Mouse (Mus musculus): ENCODE results near the gene Taf4.

The Taf4 gene

DNA sequence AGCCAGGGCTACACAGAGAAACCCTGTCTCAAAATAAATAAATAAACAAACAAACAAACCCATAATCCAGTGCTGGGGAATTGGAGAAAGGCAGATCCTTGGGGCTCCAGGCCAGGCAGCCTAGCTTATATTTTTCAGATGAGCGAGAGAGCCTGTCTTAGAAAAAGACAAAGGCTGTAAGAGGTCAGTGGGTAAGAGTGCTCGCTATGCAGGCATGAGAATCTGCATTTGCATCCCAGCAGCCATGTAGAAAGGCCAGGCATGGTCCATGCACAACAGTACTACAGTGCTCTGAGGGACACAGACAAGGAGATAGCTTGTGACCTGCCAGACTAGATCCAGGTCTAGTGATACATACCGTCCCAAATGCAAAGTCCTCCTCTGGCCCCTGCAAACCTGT is 6.3 kb upstream of the Taf4 start:
- no peak for DNase-seq (ENCODE audit: low read depth, low spot score)

DNA sequence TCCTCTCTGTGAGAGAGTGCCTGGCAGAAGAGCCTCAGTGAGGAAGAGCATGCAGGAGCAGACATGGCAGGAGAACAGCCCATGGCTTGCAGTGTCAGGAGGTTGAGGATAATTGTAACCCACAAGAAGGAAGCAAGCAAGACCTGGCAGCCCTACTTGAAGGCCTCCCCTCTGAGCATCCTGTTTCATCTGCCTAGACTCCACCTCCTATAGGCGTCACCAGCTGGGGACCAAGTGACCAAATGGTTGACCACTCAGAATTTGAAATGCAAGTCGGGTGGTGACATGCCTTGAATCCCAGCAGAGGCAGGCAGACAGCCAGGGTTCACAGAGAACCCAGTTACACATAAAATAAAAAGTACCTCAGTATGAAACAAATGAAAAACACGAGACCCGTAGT is 4.2 kb upstream of the Taf4 start:
- no peak for DNase-seq (ENCODE audit: low read depth, low spot score)

DNA sequence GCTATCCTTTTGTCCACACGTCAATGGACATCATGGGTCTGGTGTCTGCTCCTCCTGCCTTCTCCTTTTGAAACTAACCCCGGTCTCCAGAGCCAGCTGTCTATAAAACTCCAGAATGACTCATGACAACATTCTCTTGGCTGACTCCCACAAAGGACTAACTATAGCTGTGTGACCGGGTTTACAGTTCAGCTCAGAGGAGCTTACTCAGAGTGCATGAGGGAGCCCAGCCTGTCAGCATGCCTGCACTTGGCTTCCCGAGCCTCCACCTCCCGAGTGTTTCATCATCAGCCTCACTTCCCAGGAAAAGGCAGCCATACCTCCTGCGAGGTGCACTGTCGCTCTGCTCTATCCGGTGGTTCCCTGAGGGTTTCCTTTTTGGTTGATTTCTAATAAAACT is 3.4 kb upstream of the Taf4 start:
- no peak for DNase-seq (ENCODE audit: low read depth, low spot score)

DNA sequence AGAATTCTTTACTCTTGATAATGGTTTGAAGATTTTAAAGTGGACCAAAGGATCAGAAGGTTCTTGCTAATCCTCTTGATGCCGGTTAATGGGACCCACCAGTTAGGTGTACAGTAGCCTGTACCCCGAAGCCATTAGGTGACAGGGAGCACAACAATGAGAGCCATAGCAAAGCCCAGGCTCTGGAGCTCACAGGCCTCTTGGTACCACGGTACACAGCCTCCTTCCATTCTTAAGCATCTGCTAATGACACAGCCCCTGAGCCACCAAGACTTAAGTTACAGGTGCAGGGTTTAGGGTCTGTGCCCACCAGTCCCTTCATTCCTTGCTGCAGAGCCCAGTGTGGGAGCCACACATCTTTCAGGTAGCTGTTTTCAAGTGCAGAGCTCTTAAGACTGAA is 1.8 kb upstream of the Taf4 start:
- DNase-seq (ENCODE audit: low read depth, low spot score): no peak

DNA sequence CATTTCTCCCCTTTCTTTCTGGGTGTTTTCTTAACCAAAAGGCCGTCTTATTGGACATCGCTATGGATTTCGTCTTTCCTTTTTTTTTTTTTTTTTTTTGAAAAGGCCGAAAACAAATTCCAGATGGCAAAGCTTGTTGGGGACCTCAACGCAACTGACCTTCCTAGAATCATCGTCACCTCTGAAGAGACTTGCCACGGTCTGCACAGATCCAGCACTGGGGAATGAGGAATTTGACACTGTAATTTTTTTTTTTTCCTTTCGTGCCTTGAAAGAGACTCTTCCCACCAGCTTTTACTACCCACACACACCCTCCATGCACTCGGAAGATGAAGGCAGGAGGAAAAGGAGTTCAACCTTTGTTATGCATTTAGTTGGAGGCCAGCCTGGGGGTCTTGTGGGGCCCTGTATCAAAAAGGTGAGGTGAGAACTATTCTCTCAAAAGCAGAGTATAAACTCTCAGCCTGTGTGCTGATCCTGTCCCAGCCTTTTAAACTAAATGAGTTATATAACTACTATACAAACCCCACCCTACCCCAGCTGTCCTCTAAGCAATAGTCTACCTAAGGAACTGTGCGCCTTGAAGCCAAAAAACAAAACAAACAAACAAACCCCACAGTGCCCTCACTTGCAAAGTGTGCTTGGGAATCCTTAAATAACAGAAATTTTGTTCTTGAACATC is 1.0 kb upstream of the Taf4 start:
- no peak for DNase-seq (ENCODE audit: low read depth, low spot score)

DNA sequence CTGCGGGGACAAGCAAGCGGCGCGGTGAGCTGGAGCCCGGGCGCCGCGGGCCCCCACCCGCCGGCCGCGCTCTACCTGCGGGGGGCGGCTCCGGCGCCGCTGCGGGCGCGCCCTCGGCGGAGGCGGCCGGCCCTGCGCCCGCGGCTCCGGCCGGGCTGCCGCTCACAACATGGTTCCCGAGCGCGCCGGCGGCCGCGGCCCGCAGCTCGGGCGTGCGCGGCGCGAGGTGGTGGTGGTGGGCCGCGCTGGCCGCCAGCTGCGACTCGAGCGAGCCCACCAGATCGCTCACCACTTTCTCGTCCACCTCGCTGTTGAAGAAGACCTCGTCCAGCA is 185 bp downstream of the Taf4 start:
- no peak for DNase-seq (ENCODE audit: low read depth, low spot score)

DNA sequence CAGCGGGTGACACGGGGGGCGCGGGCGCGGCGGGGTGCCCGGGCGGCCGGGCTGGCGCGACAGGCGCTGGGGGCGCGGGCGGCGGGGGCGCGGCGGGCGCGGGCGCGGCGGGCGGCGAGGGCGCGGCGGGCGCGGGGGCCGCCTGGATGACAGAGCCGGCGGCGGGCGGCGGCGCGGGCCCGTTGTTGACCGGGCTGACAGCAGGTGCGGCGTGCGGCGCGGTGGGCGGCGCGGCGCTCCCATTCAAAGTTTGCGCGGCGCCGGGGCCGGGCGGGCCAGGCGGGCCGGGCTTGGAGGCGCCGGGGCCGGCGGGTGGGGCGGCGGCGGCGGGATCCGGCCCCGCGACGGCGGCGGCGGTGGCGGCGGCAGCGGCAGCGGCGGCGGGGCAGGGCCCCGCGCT is 595 bp downstream of the Taf4 start:
- no peak for DNase-seq (ENCODE audit: low read depth, low spot score)

DNA sequence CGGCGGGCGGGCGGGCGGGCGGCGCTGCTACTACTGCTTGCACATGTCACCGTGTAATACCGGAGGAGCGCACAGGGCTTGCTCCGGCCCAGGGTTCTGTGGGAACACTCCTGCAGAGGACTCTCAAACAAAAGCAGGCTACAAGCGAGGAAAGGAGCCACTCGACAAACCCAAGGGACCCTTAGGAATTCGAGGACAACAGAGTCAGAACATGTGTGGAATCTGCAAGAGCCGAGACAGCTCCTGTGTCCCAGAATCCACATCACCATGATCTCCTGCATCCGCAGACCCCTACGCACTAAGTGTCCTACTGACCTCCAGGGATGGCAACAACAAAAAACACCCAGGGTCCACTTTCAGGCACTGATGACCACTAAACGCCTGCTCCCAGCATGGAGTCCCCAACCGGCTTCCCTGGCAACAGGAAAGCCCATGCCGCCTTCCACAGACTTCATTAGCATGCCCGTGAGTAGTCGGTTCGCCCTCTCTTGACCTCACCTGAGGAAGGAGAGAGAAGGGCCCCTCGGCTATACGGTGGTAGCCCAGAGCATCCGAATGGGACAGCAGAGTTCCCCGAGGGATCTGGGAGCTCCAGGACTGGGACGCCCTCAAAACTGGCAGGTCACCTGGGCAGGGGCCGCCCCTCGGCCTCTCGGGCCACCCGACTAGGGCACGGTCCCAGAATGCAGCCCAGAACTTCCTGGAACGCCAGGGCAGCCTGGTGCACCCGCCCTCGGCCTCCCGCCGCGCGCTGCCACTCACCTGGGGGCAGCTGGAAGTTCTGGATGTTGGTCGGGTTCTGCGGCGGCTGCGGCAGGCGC is 1.6 kb downstream of the Taf4 start:
- peak; percentile 27 for DNase-seq (ENCODE audit: low read depth, low spot score)

DNA sequence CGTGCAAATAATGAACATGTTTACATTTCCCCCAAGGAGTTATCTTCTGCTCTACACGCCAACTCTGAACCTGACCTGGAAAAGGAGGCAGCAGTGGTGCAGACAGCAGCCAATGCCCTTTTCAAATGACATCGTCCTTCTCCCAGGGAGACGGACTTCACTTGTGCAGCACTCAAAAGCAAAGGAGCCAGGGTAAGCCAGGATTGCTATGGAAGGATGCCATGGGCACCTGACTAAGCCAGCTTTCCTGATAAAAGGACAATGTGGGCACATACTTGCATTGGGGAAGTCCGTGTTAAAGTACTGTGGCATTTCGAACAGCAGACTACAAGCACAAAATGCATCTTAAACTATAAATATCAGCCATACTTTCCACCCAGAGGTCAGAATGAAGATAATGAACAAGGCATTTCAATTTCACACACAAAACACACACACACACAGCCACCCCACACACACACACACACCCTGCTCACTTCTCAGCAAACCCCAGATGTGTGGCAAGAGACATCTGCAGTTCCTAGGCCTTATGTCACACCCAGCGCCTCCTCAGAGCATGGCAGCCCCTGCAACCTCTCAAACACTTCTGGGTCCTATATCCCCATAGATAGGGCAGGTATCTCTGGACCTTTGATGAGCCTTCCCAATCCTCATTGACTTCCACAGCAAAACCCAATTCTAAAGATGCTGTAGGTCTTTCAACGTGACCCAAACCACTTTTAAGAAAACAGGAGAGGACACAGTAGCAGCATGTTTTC is 2.4 kb downstream of the Taf4 start:
- no peak for DNase-seq (ENCODE audit: low read depth, low spot score)

DNA sequence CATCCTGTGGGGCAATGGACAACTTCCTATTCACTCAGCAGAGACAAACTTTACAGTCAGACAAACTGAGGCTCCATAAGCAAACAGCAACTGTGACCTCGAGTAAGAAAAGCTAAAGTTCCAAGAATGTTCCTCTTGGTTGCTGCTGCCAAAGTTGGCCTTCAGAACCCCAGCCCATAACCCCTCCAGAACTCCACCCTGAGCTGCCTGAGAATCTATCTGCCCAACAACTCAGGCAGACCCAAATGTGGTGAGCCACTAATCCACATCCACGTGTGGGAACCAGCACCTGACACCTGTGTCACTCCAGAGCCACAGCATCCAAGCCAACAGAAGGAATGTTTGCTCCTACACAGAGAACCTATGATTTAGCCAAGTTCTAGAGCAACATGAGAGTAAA is 4.0 kb downstream of the Taf4 start:
- no peak for DNase-seq (ENCODE audit: low read depth, low spot score)

DNA sequence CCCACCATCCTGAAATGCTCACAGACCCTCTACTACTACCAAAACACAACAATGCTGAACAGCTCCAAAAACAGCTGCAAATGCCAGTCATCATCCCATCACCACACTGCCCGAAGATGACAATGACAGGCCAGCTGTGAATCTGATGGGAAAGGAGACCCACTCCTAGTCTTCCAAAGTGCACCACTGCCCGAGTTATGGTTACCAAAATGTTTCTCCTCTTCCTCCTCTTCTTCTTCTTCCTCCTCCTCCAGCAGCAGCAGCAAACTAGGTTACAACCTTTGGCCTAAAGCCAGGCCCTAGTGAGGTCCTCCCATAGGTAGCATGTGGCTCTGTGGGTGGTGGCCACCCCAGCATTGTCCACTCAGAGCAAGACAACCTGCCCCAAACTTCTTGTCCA is 4.6 kb downstream of the Taf4 start:
- DNase-seq (ENCODE audit: low read depth, low spot score): no peak

DNA sequence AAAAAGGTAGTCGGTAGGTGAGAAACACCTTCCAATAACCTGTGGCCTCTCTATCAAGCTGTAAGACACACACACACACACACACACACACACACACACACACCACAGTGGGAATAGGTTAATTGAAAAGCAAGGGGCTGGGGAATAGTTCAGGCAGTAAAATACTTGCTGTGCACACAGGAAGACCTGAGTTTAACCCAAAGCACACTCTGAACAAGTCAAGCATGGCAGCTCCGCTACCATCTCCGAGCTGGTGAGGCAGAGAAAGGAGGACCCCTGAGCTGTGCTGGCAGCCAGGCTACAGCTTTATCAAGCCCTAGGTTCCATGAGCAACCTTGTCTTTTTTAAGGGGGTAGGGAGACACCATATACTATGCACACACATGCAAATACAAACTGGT is 7.3 kb downstream of the Taf4 start:
- DNase-seq (ENCODE audit: low read depth, low spot score): no peak

DNA sequence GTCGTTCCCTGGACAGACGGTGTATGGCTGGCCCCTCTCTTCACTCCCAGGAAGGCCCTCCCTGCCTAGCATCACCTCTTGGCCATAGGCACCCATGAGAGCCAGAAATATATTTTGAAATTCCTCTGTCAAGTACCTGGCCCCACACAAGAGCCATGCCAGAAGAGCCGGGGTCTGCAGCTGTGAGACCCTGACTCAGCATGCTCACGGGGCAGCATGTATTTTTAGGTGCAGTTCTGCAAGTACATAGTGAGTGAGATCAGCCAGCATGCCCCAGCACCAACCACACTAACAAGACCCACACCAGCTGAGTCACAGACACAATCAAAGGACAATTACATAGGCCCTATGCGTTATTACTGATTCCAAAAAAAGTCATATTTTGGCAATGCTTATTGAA is 8.8 kb downstream of the Taf4 start:
- no peak for DNase-seq (ENCODE audit: low read depth, low spot score)

DNA sequence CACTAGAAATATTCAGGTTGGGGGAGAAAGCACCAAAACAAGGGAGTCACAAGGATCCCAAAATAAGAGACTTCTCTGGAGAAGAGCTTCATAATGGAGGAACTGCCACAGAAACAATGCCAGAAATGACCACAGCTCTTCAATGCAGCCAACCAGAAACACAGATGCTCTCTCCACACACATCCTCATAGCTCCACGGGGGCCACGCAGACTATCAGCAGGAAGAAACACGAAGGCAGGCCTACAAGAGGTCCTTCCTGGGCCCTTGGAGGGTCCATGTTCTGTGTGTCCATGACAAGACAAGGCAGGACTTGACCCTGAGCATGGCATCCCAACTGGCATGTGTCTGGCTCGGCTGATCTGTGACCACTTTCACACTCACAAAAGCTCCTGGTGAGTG is 15.0 kb downstream of the Taf4 start:
- no peak for DNase-seq (ENCODE audit: low read depth, low spot score)

DNA sequence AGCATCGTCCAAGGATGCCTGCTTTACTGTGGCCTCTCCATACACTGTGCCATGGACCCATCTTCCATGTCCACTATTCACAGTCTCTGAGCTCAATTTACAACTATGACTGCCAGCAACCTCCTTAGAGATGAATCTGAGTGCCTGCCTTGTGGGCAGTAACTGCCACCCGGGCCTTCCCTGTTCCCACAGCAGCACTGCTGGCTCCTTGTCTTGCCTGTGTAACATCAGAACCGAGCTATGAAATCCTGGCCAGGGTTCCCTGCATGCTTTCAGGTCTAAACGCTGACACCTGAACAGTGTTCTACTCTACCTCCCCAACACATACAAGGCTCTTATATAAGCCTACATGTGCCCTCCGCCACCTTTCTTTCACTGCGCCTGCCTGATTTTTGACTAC is 16.1 kb downstream of the Taf4 start:
- no peak for DNase-seq (ENCODE audit: low read depth, low spot score)

DNA sequence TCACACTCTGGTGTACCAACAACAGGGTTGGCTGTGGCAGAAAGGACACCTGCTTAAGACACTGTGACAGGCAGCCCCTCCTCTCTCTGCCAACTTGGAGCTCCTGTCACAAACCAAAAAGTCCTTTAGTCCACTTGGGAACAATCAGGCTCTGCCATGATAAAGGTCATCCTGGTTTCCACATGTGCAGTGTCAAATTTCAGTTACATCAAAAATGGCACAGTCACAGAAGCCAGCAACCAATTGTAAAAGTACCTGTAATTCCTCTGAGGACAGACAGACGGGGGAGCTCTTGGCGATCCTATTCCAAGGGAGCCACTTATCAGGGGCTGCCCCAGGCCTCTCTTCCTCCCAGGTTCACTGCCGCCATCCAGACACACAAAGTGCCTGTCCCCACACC is 17.1 kb downstream of the Taf4 start:
- DNase-seq (ENCODE audit: low read depth, low spot score): no peak

DNA sequence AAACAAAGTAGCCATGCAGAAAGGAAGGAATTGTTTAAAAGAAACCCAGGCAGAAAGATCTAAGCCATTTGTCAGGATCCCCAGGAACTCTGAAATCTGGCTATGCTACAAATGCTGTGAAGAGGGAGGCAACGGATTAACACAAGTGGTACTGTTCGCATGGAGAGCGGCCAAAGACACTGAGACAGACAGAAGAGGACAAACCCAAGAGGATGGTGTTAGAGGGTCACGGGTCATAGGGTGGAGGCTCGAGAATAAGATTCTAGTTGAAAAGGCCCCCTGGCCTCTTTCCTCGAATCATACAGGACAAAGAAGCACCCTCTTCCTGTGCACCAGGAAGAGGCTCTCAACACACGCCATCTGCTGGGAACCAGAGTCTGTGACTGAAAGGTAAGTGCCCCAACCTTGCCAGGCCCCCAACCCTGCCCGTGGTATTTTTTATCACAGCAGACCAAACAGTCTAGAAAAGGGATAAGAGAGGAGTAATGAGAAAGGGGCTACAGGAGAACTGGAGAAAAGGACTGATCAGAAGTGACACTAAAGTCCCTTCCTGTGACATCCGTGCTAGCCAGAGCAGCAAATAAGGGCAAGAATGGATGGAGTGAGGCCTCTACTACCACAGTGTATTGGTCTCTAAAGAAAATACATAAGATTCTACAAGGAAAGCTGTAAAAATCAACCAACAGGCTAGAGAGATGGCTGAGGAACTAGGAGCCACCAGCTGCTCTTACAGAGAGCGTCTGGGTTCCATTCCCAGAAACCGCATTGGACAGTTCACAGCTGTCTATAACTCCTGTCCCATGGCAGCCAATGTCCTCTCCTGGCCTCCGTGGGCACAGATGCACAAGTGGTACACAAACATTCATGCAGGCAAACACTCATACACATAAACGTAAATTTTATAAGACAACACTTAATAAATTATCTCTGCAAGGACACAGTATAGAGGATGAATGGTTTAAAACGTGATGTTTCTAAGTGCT is 24.6 kb downstream of the Taf4 start:
- DNase-seq (ENCODE audit: low read depth, low spot score): no peak

DNA sequence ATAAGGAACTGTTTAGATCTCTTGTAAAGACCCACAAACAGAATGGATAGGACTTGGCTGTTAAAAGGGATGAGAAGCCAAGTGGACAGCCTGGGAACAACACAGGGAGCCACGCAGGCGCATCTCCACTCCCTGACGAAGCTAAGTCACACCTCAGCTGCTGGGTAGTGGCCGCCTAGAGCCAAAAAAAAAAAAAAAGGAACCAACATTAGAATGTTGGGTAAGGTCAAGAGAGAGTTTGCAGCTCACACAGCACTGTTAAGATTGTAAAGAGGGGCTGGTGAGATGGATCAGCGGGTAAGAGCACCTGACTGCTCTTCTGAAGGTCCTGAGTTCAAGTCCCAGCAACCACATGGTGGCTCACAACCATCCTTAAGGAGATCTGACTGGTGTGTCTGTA is 27.6 kb downstream of the Taf4 start:
- DNase-seq (ENCODE audit: low read depth, low spot score): no peak

DNA sequence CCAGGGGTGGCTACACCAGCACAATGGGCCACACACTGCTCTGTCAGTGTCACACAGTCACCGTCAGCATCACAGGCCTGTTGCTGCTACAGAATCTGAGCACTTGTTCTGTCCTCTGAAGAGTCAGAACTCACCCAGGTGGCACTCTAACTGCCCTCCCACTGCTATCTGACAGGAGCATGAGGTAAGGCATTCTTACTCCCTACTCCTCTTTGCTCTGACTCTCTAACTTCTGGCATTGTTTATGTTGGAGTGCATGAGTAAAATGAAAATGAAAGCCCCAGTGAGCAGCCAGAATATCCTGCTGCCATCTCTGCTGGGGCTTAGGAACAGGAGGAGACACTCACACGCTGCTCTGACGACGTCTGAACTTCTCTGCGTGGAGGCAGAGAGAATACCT is 28.8 kb downstream of the Taf4 start:
- no peak for DNase-seq (ENCODE audit: low read depth, low spot score)

DNA sequence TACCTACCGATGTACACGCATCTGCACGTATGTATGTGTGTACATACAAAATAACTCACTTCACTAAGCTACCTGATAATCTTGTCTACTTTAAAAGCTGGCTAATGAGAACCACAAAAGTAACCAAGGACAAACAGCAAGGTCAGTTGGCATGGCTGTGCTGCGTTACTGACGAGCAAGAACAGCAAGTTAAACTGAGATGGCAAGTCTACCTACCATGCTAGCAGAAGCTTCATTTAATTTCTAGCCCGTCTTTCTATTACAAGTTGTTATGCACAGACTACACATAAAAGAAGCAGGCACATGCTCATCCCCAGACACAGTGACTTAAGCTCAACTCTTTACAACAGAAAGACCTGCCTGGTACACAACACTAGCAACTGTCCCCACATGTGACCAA is 29.9 kb downstream of the Taf4 start:
- DNase-seq (ENCODE audit: low read depth, low spot score): no peak

DNA sequence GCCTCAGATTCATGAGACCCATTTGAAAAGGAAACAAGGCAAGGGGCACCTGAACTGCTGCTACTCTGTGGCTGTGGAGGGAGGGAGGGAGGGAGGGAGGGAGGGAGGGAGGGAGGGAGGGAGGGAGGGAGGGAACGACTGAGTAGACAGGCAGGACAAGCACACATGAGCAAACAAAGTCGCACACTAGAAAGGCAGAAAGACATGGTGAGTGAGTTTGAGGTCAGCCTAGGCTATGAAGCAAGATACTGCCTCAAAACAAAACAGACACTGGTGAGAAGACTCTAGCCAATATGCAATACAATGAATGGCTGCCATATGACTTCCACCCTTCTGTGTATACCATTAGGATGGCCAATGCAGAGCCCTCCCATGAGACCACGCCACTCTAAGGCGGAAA is 31.4 kb downstream of the Taf4 start:
- no peak for DNase-seq (ENCODE audit: low read depth, low spot score)

DNA sequence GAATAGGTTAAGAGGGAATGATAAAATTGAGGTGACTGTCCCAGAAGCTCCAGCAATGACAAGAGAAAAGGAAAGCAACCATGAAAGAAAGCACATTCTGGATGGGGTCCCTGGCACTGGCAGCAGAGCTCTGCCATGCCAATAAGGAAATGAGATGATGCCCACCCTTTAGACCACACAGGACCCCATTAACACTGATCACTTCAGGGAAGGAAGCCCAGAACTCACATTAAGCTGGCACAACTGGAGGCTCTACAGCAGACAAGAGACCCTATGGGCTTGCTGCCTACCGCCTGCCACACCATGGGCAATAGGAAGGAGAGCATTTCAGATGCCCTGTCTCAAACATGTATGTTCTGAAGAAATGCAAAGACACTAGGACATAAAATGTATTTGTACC is 34.8 kb downstream of the Taf4 start:
- no peak for DNase-seq (ENCODE audit: low read depth, low spot score)

All from mesoderm, embryonic 11.5 days (tissue).